Mouse (Mus musculus): ENCODE measurements around the gene Chrna4. TPM values are rescaled to one million over a fixed set of nuclear protein-coding genes. Genes with fewer than 3 reads are reported as not detected.

The Chrna4 gene
- 0.65 and 1.3 TPM in 2 replicates for polyA plus RNA-seq (2016; fragmentation: Nextera tagmentation; extraction: Ambion mirVana)

GRCm38 (mm10) chr2:181043437-181043836, at the start of gene Chrna4:
Gene Chrna4 (minus strand): TSS chr2:181043546.
- H3K4me1 ChIP-seq = peaks cover 41% of the 10 kb centered on the region
- no peaks in the 10 kb centered on the region for H3K36me3 ChIP-seq
- no peaks in the 10 kb centered on the region for H3K9me3 ChIP-seq (replicated peaks)
- DNase-seq (ENCODE audit: low spot score) = no peak
- H3K27ac ChIP-seq = peak within 1 kb of the TSS; percentile 4
- WGBS = 66% methylated on average over 3 of the region's 3 CpGs
- peaks cover 51% of the 10 kb centered on the region for H3K27me3 ChIP-seq (ENCODE audit: low read depth, poor library complexity, severe bottlenecking)
- H3K4me3 ChIP-seq = no peak within 1 kb of the TSS

- DNase-seq (ENCODE audit: low spot score) = no peak
- H3K9me3 ChIP-seq (replicated peaks) = no peaks in the 10 kb centered on the region
- H3K4me3 ChIP-seq = no peak overlapping the region
- no peak overlapping the region for H3K27ac ChIP-seq
- WGBS = 86% methylated on average over 3 of the region's 3 CpGs
- H3K4me1 ChIP-seq = peaks cover 31% of the 10 kb centered on the region
- H3K36me3 ChIP-seq = no peaks in the 10 kb centered on the region
- H3K27me3 ChIP-seq (ENCODE audit: low read depth, poor library complexity, severe bottlenecking) = no peaks in the 10 kb centered on the region
Measured at GRCm38 (mm10) chr2:181090123-181090522, 46.8 kb upstream of the Chrna4 start.

- H3K4me3 ChIP-seq = no peak overlapping the region
- 69% methylated on average over 8 of the region's 8 CpGs for WGBS
Measured at GRCm38 (mm10) chr2:181084997-181085396, 41.7 kb upstream of the Chrna4 start.

GRCm38 (mm10) chr2:181083945-181084344, 40.6 kb upstream of the Chrna4 start:
- no peak overlapping the region for H3K4me3 ChIP-seq
- no peak overlapping the region for H3K27ac ChIP-seq
- 82% methylated on average over 4 of the region's 4 CpGs for WGBS
- no peaks in the 10 kb centered on the region for H3K36me3 ChIP-seq
- no peak for DNase-seq (ENCODE audit: low spot score)
- no peaks in the 10 kb centered on the region for H3K9me3 ChIP-seq (replicated peaks)
- no peaks in the 10 kb centered on the region for H3K27me3 ChIP-seq (ENCODE audit: low read depth, poor library complexity, severe bottlenecking)
- H3K4me1 ChIP-seq = no peaks in the 10 kb centered on the region

More at GRCm38 (mm10) chr2:181084997-181085396, 41.7 kb upstream of the Chrna4 start:
- H3K36me3 ChIP-seq = no peaks in the 10 kb centered on the region
- no peaks in the 10 kb centered on the region for H3K9me3 ChIP-seq (replicated peaks)
- DNase-seq (ENCODE audit: low spot score) = no peak
- H3K27ac ChIP-seq = no peak overlapping the region
- no peaks in the 10 kb centered on the region for H3K27me3 ChIP-seq (ENCODE audit: low read depth, poor library complexity, severe bottlenecking)
- H3K4me1 ChIP-seq = no peaks in the 10 kb centered on the region

DNA sequence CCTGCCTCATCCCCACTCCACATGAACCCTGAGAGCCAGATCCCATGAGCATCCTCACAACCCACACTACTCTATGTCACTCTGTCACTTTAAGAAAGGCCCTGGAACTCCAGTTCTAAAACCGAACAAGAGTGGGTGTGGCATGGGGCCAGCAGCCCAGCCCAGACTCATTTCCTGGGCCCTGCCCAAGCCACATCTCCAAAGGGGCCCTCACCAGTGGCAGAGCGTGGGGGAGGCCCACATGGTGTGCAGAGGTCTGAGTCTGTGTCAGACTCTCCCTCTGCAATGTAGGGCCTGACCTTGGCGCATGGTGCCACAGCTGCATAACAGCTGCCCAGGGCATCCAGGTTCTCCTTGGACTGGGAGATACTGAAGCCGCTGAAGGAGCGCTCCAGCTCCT, 37.5 kb upstream of the Chrna4 start:
- Histone ChIP-seq H3K27ac (no peak overlapping the region), H3K4me1 (no peaks in the 10 kb centered on the region), H3K36me3 (no peaks in the 10 kb centered on the region), H3K4me3 (no peak overlapping the region), H3K9me3 (replicated peaks) (no peaks in the 10 kb centered on the region), H3K27me3 (ENCODE audit: low read depth, poor library complexity, severe bottlenecking) (no peaks in the 10 kb centered on the region)
- WGBS = 71% methylated on average over 5 of the region's 5 CpGs
- DNase-seq (ENCODE audit: low spot score) = no peak

DNA sequence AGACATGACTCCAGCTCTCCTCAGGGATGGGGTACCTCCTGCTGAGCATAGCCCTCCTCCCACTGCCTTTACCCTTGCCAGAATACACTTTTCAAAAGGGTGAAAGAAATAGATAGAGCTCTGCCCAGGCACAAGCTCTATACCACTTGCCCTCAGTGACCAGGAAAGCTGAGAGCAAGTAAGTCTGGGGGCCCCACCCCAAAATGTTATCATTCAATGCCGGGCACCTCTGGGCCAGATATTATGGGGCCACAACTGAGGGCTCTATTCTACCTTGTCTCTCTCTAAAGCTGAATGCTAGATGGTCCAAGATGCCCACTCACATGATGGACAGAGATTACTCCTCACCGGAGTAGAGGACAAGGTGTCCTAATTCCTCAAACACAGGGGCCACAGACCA, 36.2 kb upstream of the Chrna4 start:
- WGBS = 92% methylated on average over 2 of the region's 2 CpGs
- no peaks in the 10 kb centered on the region for H3K36me3 ChIP-seq
- no peaks in the 10 kb centered on the region for H3K4me1 ChIP-seq
- H3K27ac ChIP-seq = no peak overlapping the region
- DNase-seq (ENCODE audit: low spot score) = no peak
- H3K4me3 ChIP-seq = no peak overlapping the region
- no peaks in the 10 kb centered on the region for H3K27me3 ChIP-seq (ENCODE audit: low read depth, poor library complexity, severe bottlenecking)
- H3K9me3 ChIP-seq (replicated peaks) = no peaks in the 10 kb centered on the region

DNA sequence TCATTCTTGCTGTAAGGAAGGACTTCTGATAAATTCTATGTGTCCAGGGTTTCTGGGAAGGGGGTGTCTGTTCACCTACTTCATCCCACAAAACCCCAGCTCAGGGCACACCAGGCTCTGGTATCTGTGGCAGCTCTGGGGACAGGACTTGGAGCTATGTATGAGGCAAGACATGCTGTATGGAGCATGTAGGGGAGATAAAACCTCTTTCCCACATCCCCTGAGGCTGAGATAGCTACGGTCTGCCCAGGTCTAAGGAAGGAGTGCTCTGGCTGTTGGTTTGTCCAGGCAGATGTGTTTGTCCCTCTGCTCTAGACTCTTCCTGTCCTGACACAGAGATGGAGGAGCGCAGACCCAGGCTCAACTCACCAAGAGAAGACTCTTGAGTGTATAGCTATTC, 35.6 kb upstream of the Chrna4 start:
- H3K4me1 ChIP-seq = no peaks in the 10 kb centered on the region

GRCm38 (mm10) chr2:181075501-181075900, 32.2 kb upstream of the Chrna4 start:
- H3K27me3 ChIP-seq (ENCODE audit: low read depth, poor library complexity, severe bottlenecking) = no peaks in the 10 kb centered on the region
- no peak overlapping the region for H3K27ac ChIP-seq
- no peak overlapping the region for H3K4me3 ChIP-seq
- no peaks in the 10 kb centered on the region for H3K4me1 ChIP-seq
- H3K9me3 ChIP-seq (replicated peaks) = no peaks in the 10 kb centered on the region
- whole genome bisulfite sequencing = 86% methylated on average over 12 of the region's 12 CpGs
- DNase-seq (ENCODE audit: low spot score) = no peak
- H3K36me3 ChIP-seq = no peaks in the 10 kb centered on the region

More for the DNA sequence above, 35.6 kb upstream of the Chrna4 start:
- Histone ChIP-seq H3K27me3 (ENCODE audit: low read depth, poor library complexity, severe bottlenecking) (no peaks in the 10 kb centered on the region), H3K4me3 (no peak overlapping the region), H3K36me3 (no peaks in the 10 kb centered on the region), H3K9me3 (replicated peaks) (no peaks in the 10 kb centered on the region), H3K27ac (no peak overlapping the region)
- WGBS = 84% methylated on average over 2 of the region's 2 CpGs
- DNase-seq (ENCODE audit: low spot score) = no peak

DNA sequence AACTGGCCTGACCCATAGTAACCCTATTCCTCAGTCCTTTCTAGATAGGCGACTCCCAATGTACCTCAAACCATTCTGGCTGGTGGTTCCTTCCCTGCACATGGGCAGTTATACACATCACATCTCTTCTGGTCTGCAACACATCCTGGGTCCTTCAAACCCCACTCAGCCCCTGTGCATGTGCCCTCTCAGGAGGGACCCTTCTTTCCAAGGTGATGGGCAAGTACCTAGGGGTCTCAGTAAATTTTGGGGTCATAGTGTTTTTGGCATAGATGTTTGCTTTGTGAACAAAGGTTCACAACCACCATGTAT, 29.0 kb upstream of the Chrna4 start:
- 7% methylated on average over 1 of the region's 1 CpGs for WGBS
- DNase-seq (ENCODE audit: low spot score) = no peak
- Histone ChIP-seq H3K4me3 (no peak overlapping the region), H3K4me1 (no peaks in the 10 kb centered on the region), H3K9me3 (replicated peaks) (no peaks in the 10 kb centered on the region), H3K27me3 (ENCODE audit: low read depth, poor library complexity, severe bottlenecking) (no peaks in the 10 kb centered on the region), H3K27ac (no peak overlapping the region), H3K36me3 (no peaks in the 10 kb centered on the region)

DNA sequence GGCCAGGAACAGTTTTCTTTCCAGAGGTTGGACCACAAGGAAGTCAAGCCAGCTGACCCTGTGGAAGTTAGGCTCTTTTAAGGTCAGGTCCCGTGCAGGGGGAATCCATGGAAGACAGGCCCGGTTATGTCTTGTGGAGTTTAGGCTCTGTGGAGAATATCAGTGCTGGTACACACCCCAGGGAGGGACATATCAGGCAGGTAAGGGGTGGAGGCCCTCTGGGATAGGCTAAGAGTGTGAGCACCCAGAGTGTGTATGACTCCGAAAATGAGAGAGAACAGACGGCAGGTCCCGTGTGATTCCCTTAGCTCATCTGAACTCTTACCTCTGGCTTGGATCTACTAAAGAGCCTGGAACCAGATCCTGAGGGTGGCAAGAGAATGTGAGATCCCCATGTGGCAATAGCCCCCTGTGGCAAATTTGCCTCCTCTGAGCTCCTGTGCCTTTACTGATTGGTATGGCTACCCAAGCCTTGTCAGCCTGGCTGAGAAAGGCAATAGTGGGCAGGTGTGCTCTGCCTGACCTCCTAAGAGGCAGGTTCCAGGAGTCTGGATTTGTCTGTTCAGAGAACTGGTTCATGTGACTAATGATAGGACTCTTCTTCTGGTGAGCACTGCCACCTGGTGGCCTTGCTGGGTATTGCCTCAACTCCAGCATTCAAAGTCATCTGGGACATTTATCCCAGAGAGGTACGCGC, 28.5 kb upstream of the Chrna4 start:
- Histone ChIP-seq H3K4me3 (no peak overlapping the region), H3K27me3 (ENCODE audit: low read depth, poor library complexity, severe bottlenecking) (no peaks in the 10 kb centered on the region), H3K4me1 (no peaks in the 10 kb centered on the region), H3K9me3 (replicated peaks) (no peaks in the 10 kb centered on the region), H3K27ac (no peak overlapping the region), H3K36me3 (no peaks in the 10 kb centered on the region)
- WGBS = 61% methylated on average over 7 of the region's 7 CpGs
- peak; percentile 90 for DNase-seq (ENCODE audit: low spot score)

- Histone ChIP-seq H3K9me3 (replicated peaks) (no peaks in the 10 kb centered on the region), H3K4me1 (no peaks in the 10 kb centered on the region), H3K36me3 (no peaks in the 10 kb centered on the region), H3K4me3 (no peak overlapping the region), H3K27ac (no peak overlapping the region), H3K27me3 (ENCODE audit: low read depth, poor library complexity, severe bottlenecking) (no peaks in the 10 kb centered on the region)
- 62% methylated on average over 7 of the region's 7 CpGs for WGBS
- DNase-seq (ENCODE audit: low spot score) = no peak
Measured at GRCm38 (mm10) chr2:181070136-181070535, 26.8 kb upstream of the Chrna4 start.

- Histone ChIP-seq H3K36me3 (no peaks in the 10 kb centered on the region), H3K27me3 (ENCODE audit: low read depth, poor library complexity, severe bottlenecking) (no peaks in the 10 kb centered on the region), H3K4me3 (no peak overlapping the region), H3K4me1 (no peaks in the 10 kb centered on the region), H3K27ac (no peak overlapping the region), H3K9me3 (replicated peaks) (no peaks in the 10 kb centered on the region)
- WGBS = 74% methylated on average over 5 of the region's 5 CpGs
- DNase-seq (ENCODE audit: low spot score) = no peak
Measured at GRCm38 (mm10) chr2:181068499-181068898, 25.2 kb upstream of the Chrna4 start.

DNA sequence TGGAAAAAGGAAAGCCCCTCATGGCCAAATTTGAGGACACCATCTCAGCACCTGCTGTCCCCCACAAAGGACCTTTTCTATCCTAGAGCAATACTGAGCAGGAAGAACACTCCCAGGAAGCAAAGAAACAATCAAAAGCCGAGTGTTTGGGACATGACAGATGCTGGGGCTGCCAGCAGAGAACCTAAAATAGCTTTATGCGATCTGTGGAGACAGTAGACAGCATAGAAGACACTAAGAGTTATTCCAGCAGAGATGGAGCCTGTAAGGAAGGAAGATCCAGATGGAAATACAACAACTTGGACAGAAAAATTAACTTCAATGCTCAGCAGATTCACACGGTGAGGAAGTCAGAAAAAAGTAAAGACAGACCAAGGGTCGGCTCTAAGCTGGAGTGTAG, 22.5 kb upstream of the Chrna4 start:
- H3K4me3 ChIP-seq = no peak overlapping the region
- H3K36me3 ChIP-seq = no peaks in the 10 kb centered on the region
- 71% methylated on average over 4 of the region's 4 CpGs for WGBS
- no peak overlapping the region for H3K27ac ChIP-seq
- DNase-seq (ENCODE audit: low spot score) = no peak
- no peaks in the 10 kb centered on the region for H3K27me3 ChIP-seq (ENCODE audit: low read depth, poor library complexity, severe bottlenecking)
- H3K4me1 ChIP-seq = no peaks in the 10 kb centered on the region
- no peaks in the 10 kb centered on the region for H3K9me3 ChIP-seq (replicated peaks)

- DNase-seq (ENCODE audit: low spot score) = peak; percentile 86
- 24% methylated on average over 5 of the region's 5 CpGs for WGBS
- no peaks in the 10 kb centered on the region for H3K27me3 ChIP-seq (ENCODE audit: low read depth, poor library complexity, severe bottlenecking)
Measured at GRCm38 (mm10) chr2:181060127-181060526, 16.8 kb upstream of the Chrna4 start.

More at GRCm38 (mm10) chr2:181060127-181060526, 16.8 kb upstream of the Chrna4 start:
- H3K36me3 ChIP-seq = no peaks in the 10 kb centered on the region
- no peak overlapping the region for H3K4me3 ChIP-seq
- no peak overlapping the region for H3K27ac ChIP-seq
- no peaks in the 10 kb centered on the region for H3K9me3 ChIP-seq (replicated peaks)
- peaks cover 20% of the 10 kb centered on the region for H3K4me1 ChIP-seq
